Mouse (Mus musculus) erythroblast, embryonic 14.5 days (primary cell): ENCODE results near the gene Iqschfp. TPM values are rescaled to one million over a fixed set of nuclear protein-coding genes. Genes with fewer than 3 reads are reported as not detected.

Source experiments
- H3K27me3 ChIP-seq: 2 replicates; pipeline ENCODE4 v1.6.1; 2012; ENCODE audit warnings: inconsistent platforms; ENCODE audit not compliant: control insufficient read depth
- H3K36me3 ChIP-seq: 2 replicates; pipeline ENCODE4 v1.6.1; 2012; ENCODE audit warnings: mild to moderate bottlenecking, inconsistent platforms; ENCODE audit not compliant: control insufficient read depth
- H3K4me1 ChIP-seq: 2 replicates; pipeline ENCODE4 v1.6.1; 2012; ENCODE audit warnings: inconsistent platforms; ENCODE audit not compliant: control insufficient read depth
- H3K4me3 ChIP-seq: replicated peaks from 2 replicates; pipeline ENCODE3; 2012; ENCODE audit warnings: moderate library complexity, mild to moderate bottlenecking, inconsistent platforms
- H3K9me3 ChIP-seq: 2 replicates; pipeline ENCODE4 v1.6.1; 2012; ENCODE audit warnings: low read length, inconsistent platforms, mixed read lengths; ENCODE audit not compliant: control insufficient read depth
- GATA1 ChIP-seq: IDR thresholded peaks from 2 replicates; pipeline ENCODE4 v1.6.1; 2012; ENCODE audit warnings: low read length, inconsistent platforms, mixed read lengths
- TAL1 ChIP-seq: IDR thresholded peaks from 3 replicates; pipeline ENCODE4 v1.6.1; 2012; ENCODE audit warnings: low read length, inconsistent platforms, mixed read lengths
- polyA plus RNA-seq: library from polyadenylated mRNA; stranded (reverse); fragments of >175 nt; gene quantifications from 2 replicates; pipeline ENCODE4 v1.2.3, GENCODE M21; 2012

Gene Iqschfp
- polyA plus RNA-seq, 1 experiment = not detected

- Histone ChIP-seq H3K36me3 (no peaks in the 10 kb centered on the region), H3K9me3 (no peaks in the 10 kb centered on the region), H3K4me1 (no peaks in the 10 kb centered on the region), H3K4me3 (no peak overlapping the region), H3K27me3 (no peaks in the 10 kb centered on the region; the same call in 1 of the 2 replicates)
- TF ChIP-seq GATA1 (no peak), TAL1 (no peak)
Observed at GRCm38 (mm10) chr3:68470061-68470460, 578.0 kb downstream of the Iqschfp start.

- no peak for TF ChIP-seq GATA1
- no peak for TF ChIP-seq TAL1
Observed at GRCm38 (mm10) chr3:68470622-68471021, 578.6 kb downstream of the Iqschfp start.

GRCm38 (mm10) chr3:68476336-68476735, 584.3 kb downstream of the Iqschfp start:
- Histone ChIP-seq H3K4me3 (no peak overlapping the region), H3K9me3 (no peaks in the 10 kb centered on the region), H3K4me1 (no peaks in the 10 kb centered on the region), H3K36me3 (no peaks in the 10 kb centered on the region), H3K27me3 (no peaks in the 10 kb centered on the region)
- TF ChIP-seq GATA1 (no peak), TAL1 (no peak)

More at GRCm38 (mm10) chr3:68470622-68471021, 578.6 kb downstream of the Iqschfp start:
- Histone ChIP-seq H3K4me3 (no peak overlapping the region), H3K36me3 (no peaks in the 10 kb centered on the region), H3K4me1 (no peaks in the 10 kb centered on the region), H3K9me3 (no peaks in the 10 kb centered on the region), H3K27me3 (no peaks in the 10 kb centered on the region; the same call in 1 of the 2 replicates)

GRCm38 (mm10) chr3:68477478-68477877, 585.4 kb downstream of the Iqschfp start:
- TF ChIP-seq GATA1 (no peak), TAL1 (no peak)
- no peaks in the 10 kb centered on the region for H3K36me3 ChIP-seq
- H3K9me3 ChIP-seq = no peaks in the 10 kb centered on the region
- no peaks in the 10 kb centered on the region for H3K4me1 ChIP-seq
- H3K4me3 ChIP-seq = no peak overlapping the region
- no peaks in the 10 kb centered on the region for H3K27me3 ChIP-seq

DNA sequence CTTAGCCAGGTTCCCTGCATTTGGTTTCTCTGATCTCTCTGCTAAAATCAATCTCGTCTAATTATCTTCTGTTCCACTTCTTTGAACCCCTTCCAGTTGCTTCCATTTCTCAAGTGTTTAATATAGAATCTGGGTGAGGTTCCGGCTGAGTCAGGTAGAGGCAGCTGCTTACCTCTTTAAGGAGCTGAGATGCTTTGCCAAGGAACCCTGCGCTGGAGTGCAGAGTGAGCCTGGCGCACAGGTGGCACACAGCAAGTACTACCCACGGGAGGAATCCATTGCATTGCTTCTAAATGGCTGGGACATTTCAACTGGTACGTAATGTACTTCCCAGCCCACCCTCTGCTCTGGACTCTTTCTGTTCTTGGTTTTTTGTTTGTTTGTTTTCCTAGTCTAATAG, 587.2 kb downstream of the Iqschfp start:
- Histone ChIP-seq H3K27me3 (no peaks in the 10 kb centered on the region), H3K36me3 (no peaks in the 10 kb centered on the region), H3K4me3 (no peak overlapping the region), H3K4me1 (no peaks in the 10 kb centered on the region), H3K9me3 (no peaks in the 10 kb centered on the region)
- no peak for TF ChIP-seq TAL1
- TF ChIP-seq GATA1 = no peak

DNA sequence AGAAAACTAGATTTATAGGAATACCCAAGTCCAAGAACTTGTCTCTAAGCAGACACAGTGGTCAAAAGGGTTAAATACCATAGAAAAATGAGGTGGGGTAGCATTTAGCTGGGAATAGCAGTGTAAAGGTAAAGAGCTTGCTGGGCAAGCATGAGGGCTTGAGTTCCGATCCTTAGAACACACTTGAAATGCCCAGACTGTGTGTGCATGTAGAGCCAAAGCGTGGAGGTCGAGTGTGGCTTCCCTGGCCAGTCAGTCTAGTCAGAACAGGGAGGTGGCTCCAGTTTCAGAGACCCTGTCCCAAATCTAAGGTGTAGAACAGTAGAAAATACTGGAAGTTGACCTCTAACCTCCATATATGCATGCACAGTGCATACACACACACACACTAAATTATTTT, 591.5 kb downstream of the Iqschfp start:
- TF ChIP-seq GATA1 (no peak), TAL1 (no peak)
- Histone ChIP-seq H3K4me1 (no peaks in the 10 kb centered on the region), H3K36me3 (no peaks in the 10 kb centered on the region), H3K9me3 (no peaks in the 10 kb centered on the region), H3K4me3 (no peak overlapping the region), H3K27me3 (no peaks in the 10 kb centered on the region)

DNA sequence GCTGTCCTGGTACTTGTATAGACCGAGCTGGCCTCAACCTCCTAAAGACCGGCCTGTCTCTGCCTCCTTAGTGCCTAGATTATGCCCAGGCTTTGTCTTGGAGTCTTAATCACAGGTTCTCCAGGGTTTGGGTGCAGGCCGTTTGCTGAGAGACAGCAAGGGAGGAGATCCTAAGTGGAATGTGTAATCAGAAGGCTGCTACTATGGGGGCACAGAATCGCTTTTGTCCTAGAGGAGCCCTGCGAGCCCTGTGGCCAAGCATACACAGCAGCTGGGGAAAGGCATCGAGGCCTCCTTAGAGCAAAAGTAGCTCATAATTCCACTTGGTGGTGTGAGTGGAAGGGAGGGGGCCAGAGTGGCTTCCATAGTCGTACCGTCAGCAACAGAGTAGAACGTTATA, 592.0 kb downstream of the Iqschfp start:
- H3K4me3 ChIP-seq = no peak overlapping the region
- no peaks in the 10 kb centered on the region for H3K27me3 ChIP-seq
- no peaks in the 10 kb centered on the region for H3K36me3 ChIP-seq
- H3K4me1 ChIP-seq = no peaks in the 10 kb centered on the region
- TF ChIP-seq GATA1 (no peak), TAL1 (no peak)
- H3K9me3 ChIP-seq = no peaks in the 10 kb centered on the region

- Histone ChIP-seq H3K36me3 (no peaks in the 10 kb centered on the region), H3K9me3 (no peaks in the 10 kb centered on the region), H3K27me3 (no peaks in the 10 kb centered on the region), H3K4me1 (no peaks in the 10 kb centered on the region), H3K4me3 (no peak overlapping the region)
- TF ChIP-seq GATA1 = no peak
- TF ChIP-seq TAL1 = no peak
Observed at GRCm38 (mm10) chr3:68484561-68484960, 592.5 kb downstream of the Iqschfp start.

- Histone ChIP-seq H3K4me1 (no peaks in the 10 kb centered on the region), H3K36me3 (no peaks in the 10 kb centered on the region), H3K27me3 (peaks cover 10% of the 10 kb centered on the region), H3K9me3 (no peaks in the 10 kb centered on the region), H3K4me3 (no peak overlapping the region)
- TF ChIP-seq TAL1 = no peak
- no peak for TF ChIP-seq GATA1
Observed at GRCm38 (mm10) chr3:68487621-68488020, 595.6 kb downstream of the Iqschfp start.

DNA sequence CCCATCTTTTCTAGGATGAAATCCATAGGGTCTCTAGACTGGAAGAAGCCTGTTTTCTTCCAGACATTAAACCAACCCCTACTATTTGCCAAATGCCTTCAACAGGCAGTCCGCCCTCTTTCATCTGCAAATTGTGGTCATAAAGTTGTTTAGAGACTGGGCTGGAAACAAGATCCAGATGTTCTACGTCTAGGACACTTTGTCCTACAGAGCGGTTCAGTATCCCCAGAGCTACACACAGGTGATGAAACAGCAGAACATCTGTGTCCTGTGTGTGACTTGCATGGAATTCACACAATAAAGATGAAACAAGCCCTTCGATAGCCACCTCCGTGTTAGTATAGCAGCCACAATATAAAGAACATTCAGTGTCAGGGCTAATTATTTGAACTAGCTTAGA, 596.3 kb downstream of the Iqschfp start:
- no peaks in the 10 kb centered on the region for H3K36me3 ChIP-seq
- H3K4me3 ChIP-seq = no peak overlapping the region
- H3K4me1 ChIP-seq = peaks cover 4% of the 10 kb centered on the region
- no peaks in the 10 kb centered on the region for H3K9me3 ChIP-seq
- H3K27me3 ChIP-seq = peaks cover 17% of the 10 kb centered on the region
- TF ChIP-seq GATA1 (no peak), TAL1 (no peak)
